Mouse (Mus musculus) G1E-ER4 (cell line): ENCODE results near the gene Hspa4. TPM values are rescaled to one million over a fixed set of nuclear protein-coding genes. Genes with fewer than 3 reads are reported as not detected.

Experiments
- GATA1 ChIP-seq: IDR thresholded peaks from one replicate; pipeline ENCODE4 v1.8.0; 2012; ENCODE audit warnings: low read length, inconsistent platforms
- polyA plus RNA-seq: library from polyadenylated mRNA; stranded (reverse); fragments of >175 nt; gene quantifications from 2 replicates; pipeline ENCODE4 v1.2.3, GENCODE M21; 2012

The Hspa4 gene
- polyA plus RNA-seq, 1 experiment: 51.3 TPM

GRCm38 (mm10) chr11:53269596-53269995 is 30.7 kb downstream of the Hspa4 start:
- TF ChIP-seq GATA1: no peak

- TF ChIP-seq GATA1: no peak
These were observed 39.7 kb downstream of the Hspa4 start for GRCm38 (mm10) chr11:53260556-53260955.

- no peak for TF ChIP-seq GATA1
These were observed 40.2 kb downstream of the Hspa4 start for GRCm38 (mm10) chr11:53260056-53260455.

- TF ChIP-seq GATA1: no peak
These were observed 41.1 kb downstream of the Hspa4 start for GRCm38 (mm10) chr11:53259047-53259632.

GRCm38 (mm10) chr11:53256914-53257313 is 43.3 kb downstream of the Hspa4 start:
- TF ChIP-seq GATA1: no peak

GRCm38 (mm10) chr11:53254926-53255325 is 45.3 kb downstream of the Hspa4 start:
- no peak for TF ChIP-seq GATA1

GRCm38 (mm10) chr11:53254428-53254827 is 45.8 kb downstream of the Hspa4 start:
- no peak for TF ChIP-seq GATA1

- TF ChIP-seq GATA1: no peak
These were observed 47.8 kb downstream of the Hspa4 start for GRCm38 (mm10) chr11:53252186-53253119.

- TF ChIP-seq GATA1: no peak
These were observed 49.5 kb downstream of the Hspa4 start for GRCm38 (mm10) chr11:53250796-53251195.

- no peak for TF ChIP-seq GATA1
These were observed 50.6 kb downstream of the Hspa4 start for GRCm38 (mm10) chr11:53249686-53250085.

GRCm38 (mm10) chr11:53245561-53245960 is 54.7 kb downstream of the Hspa4 start:
- TF ChIP-seq GATA1: no peak

GRCm38 (mm10) chr11:53243199-53243598 is 57.1 kb downstream of the Hspa4 start:
- TF ChIP-seq GATA1: no peak

GRCm38 (mm10) chr11:53233590-53233989 is 66.7 kb downstream of the Hspa4 start:
- no peak for TF ChIP-seq GATA1

- no peak for TF ChIP-seq GATA1
These were observed 68.4 kb downstream of the Hspa4 start for GRCm38 (mm10) chr11:53231836-53232235.

GRCm38 (mm10) chr11:53229011-53229410 is 71.2 kb downstream of the Hspa4 start:
- TF ChIP-seq GATA1: no peak

- TF ChIP-seq GATA1: no peak
These were observed 89.4 kb downstream of the Hspa4 start for GRCm38 (mm10) chr11:53210876-53211275.

Other genes with a start within 250 kb of the Hspa4 start
- gene Zcchc10, start 24.2 kb upstream of the Hspa4 start, polyA plus RNA-seq: 1.4 and 2.3 TPM in 2 replicates
- 4.1 and 4.5 TPM in 2 replicates for gene Aff4, start 50.4 kb upstream of the Hspa4 start, polyA plus RNA-seq
- not detected in 2 replicates for gene Leap2, start 122.7 kb upstream of the Hspa4 start, polyA plus RNA-seq
- 217 and 299 TPM in 2 replicates for gene Uqcrq, start 130.4 kb upstream of the Hspa4 start, polyA plus RNA-seq
- 0.14 and 0.24 TPM in 2 replicates for gene Gdf9, start 130.6 kb upstream of the Hspa4 start, polyA plus RNA-seq
- not detected in 2 replicates for gene Gm10447, start 156.7 kb upstream of the Hspa4 start, polyA plus RNA-seq
- gene Shroom1, start 156.7 kb upstream of the Hspa4 start, polyA plus RNA-seq: not detected in 2 replicates
- not detected in 2 replicates for gene Gm9837, start 170.0 kb upstream of the Hspa4 start, polyA plus RNA-seq
- 0.15 and 0.50 TPM in 2 replicates for gene Gm9945, start 179.7 kb upstream of the Hspa4 start, polyA plus RNA-seq
- gene Sowaha, start 179.8 kb upstream of the Hspa4 start, polyA plus RNA-seq: 12.6 and 15.6 TPM in 2 replicates
- gene Sept8, start 218.8 kb upstream of the Hspa4 start, polyA plus RNA-seq: 208 and 239 TPM in 2 replicates